Mouse (Mus musculus): ENCODE measurements around the gene Nipal1.

DNA sequence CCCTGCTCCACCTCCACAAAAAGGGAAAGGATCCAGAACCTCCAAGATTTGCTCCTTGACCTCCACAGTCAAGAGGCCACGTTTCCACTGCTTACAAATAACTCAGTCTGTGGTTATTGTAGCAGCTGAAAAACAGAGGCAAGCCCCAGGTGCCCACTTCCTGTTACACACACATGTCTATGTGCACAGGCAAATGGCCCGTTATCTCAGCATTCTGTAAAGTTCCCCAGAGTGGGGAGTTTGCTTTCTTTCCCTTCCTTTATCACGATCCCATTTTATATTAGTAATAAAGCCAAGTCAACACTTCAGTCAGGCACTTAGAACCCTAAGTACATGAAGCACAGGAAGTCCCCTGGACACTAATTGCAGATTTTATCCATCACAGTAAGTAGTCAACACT, 11.5 kb upstream of the Nipal1 start:
- no peak for TF ChIP-seq CTCF (conservative IDR thresholded peaks at IDR 0.05; ENCODE audit: low read length)
- TF ChIP-seq POU5F1 (IDR thresholded peaks at IDR 0.05; ENCODE audit: borderline replicate concordance, low read length), result no peak
- TF ChIP-seq NANOG (IDR thresholded peaks at IDR 0.05; ENCODE audit: borderline replicate concordance, low read length), result no peak

All from E14TG2a.4 (cell line).